In the genomic region with DNA sequence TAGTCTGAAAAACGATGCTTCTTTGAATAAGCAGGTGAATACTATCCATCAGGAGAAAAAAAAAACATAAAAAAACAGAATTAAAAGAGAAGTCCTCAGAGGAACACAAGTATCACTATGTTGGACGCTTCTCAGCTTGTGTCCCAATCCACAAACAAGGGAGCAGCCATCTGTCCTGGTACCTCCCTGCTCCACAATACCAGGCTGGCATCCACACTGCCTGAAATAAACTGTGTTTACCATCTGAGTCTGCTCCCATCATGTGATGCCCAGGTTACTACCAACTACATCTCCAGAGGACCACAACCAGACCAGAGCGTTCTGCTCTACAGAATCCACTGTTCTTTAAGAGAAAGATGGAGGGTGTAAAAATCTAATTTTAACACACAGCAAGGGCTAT, we compare ENCODE assay signal across 19 mouse cellular contexts.
DNase-seq lines count a peak whose midpoint lies in the region; ATAC-seq and TF ChIP-seq lines count a peak whose summit lies in the region.
"Had no signal": no experiment of that assay in that cellular context is flagged by ENCODE, and none has a peak within 500 bp of the region (broad histone marks: within the 10 kb centered on the region; RNA-seq: fewer than 3 reads in every experiment).

No protein-coding gene starts in this region.

- no peak overlapping the region for H3K9ac ChIP-seq in hindbrain, embryonic 12.5 days
- no peak overlapping the region for H3K9ac ChIP-seq in hindbrain, postnatal 0 days (replicated peaks; ENCODE audit: low read length)
- H3K9ac ChIP-seq: embryonic facial prominence, embryonic 12.5 days; liver, embryonic 14.5 days; lung, embryonic 15.5 days had no signal

- no peaks in the 10 kb centered on the region for H3K9me3 ChIP-seq in hindbrain, embryonic 12.5 days (replicated peaks)
- no peaks in the 10 kb centered on the region for H3K9me3 ChIP-seq in hindbrain, postnatal 0 days (ENCODE audit: low read length)
- H3K9me3 ChIP-seq: embryonic facial prominence, embryonic 12.5 days; lung, embryonic 15.5 days had no signal

- H3K27ac ChIP-seq in hindbrain, embryonic 12.5 days, result peak overlapping the region; percentile 32; the same call in 1 of the 2 replicates
- H3K27ac ChIP-seq in hindbrain, postnatal 0 days, result no peak overlapping the region
- H3K27ac ChIP-seq: embryonic facial prominence, embryonic 12.5 days; liver, embryonic 14.5 days; lung, embryonic 15.5 days; macrophage; stomach, postnatal 0 days had no signal

- ATAC-seq in hindbrain, embryonic 12.5 days (ENCODE audit: low FRiP score), result no peak
- ATAC-seq in hindbrain, postnatal 0 days, result no peak; the same call in 1 of the 2 replicates
- ATAC-seq: intestine, postnatal 0 days had no signal

- no peak overlapping the region for H3K4me3 ChIP-seq in hindbrain, embryonic 12.5 days
- no peak overlapping the region for H3K4me3 ChIP-seq in hindbrain, postnatal 0 days (ENCODE audit: low read length)
- H3K4me3 ChIP-seq: embryonic facial prominence, embryonic 12.5 days; erythroblast, embryonic 14.5 days; lung, embryonic 15.5 days had no signal

- no peak for TF ChIP-seq CTCF in hindbrain, postnatal 0 days (IDR thresholded peaks at IDR 0.05; ENCODE audit: low read depth)

- no peaks in the 10 kb centered on the region for H3K27me3 ChIP-seq in hindbrain, embryonic 12.5 days
- no peaks in the 10 kb centered on the region for H3K27me3 ChIP-seq in hindbrain, postnatal 0 days (ENCODE audit: insufficient read depth, low read length)
- H3K27me3 ChIP-seq: embryonic facial prominence, embryonic 12.5 days; lung, embryonic 15.5 days had no signal

- H3K4me1 ChIP-seq in hindbrain, embryonic 12.5 days, result peaks cover 13% of the 10 kb centered on the region; the same call in 1 of the 2 replicates
- peaks cover 11% of the 10 kb centered on the region; the same call in 1 of the 2 replicates for H3K4me1 ChIP-seq in hindbrain, postnatal 0 days (ENCODE audit: insufficient read depth, low read length)
- H3K4me1 ChIP-seq: lung, embryonic 15.5 days had no signal

- H3K4me2 ChIP-seq in hindbrain, embryonic 12.5 days (replicated peaks), result no peak overlapping the region
- no peak overlapping the region for H3K4me2 ChIP-seq in hindbrain, postnatal 0 days (ENCODE audit: low read depth, low read length)
- H3K4me2 ChIP-seq: embryonic facial prominence, embryonic 12.5 days; lung, embryonic 15.5 days; midbrain, embryonic 11.5 days had no signal

- WGBS in hindbrain, embryonic 12.5 days, result 57% methylated on average over 3 of the region's 3 CpGs
- WGBS in hindbrain, postnatal 0 days, result 57% methylated on average over 3 of the region's 3 CpGs

- no peak for DNase-seq in hindbrain, postnatal 0 days (ENCODE audit: low spot score)
- peak; percentile 20 for DNase-seq in cerebellum, adult 11 months
- peak; percentile 53 for DNase-seq in cerebellum, adult 9-10 months
- peak; percentile 50 to 61 for DNase-seq in layer of hippocampus, adult 8-10 months (ENCODE audit: low spot score in 2 of 2)
- DNase-seq in c-Kit-positive CD71-positive TER-119-positive erythroid progenitor cells, embryonic 14.5 days (ENCODE audit: low spot score), result no peak
- DNase-seq in kidney, postnatal 4 days, result no peak
- DNase-seq in right cerebral cortex, adult 18-20 months, result no peak
- DNase-seq: adrenal gland, postnatal 25 days; gastrocnemius, postnatal 25 days; right cerebral cortex, postnatal 4 days had no signal

- H3K36me3 ChIP-seq in hindbrain, embryonic 12.5 days, result no peaks in the 10 kb centered on the region
- no peaks in the 10 kb centered on the region for H3K36me3 ChIP-seq in hindbrain, postnatal 0 days (ENCODE audit: insufficient read depth, low read length)
- H3K36me3 ChIP-seq: embryonic facial prominence, embryonic 12.5 days; lung, embryonic 15.5 days had no signal

Comparison
In these comparisons a context has a peak if more than half of its experiments do, and no peak if none do; other contexts are left out.
1. DNase-seq: peak in cerebellum, adult 11 months (single experiment), cerebellum, adult 9-10 months (single experiment) and layer of hippocampus, adult 8-10 months (2 of 2); none in hindbrain, postnatal 0 days (single experiment), c-Kit-positive CD71-positive TER-119-positive erythroid progenitor cells, embryonic 14.5 days (single experiment), kidney, postnatal 4 days (0 of 2) and right cerebral cortex, adult 18-20 months (single experiment).